Mouse (Mus musculus) lung, postnatal 4 days (tissue): ENCODE measurements at regions not wholly inside any gene's neighbourhood (a gene's known extent, or its start where the extent isn't known, plus 50 kb on each side); places are given as distances from the start of the nearest gene placed in this dataset.

Experiments used
- DNase-seq, 2 experiments: peaks; one replicate each; pipeline ENCODE4 v3.0.0; 2021

GRCm38 (mm10) chr4:83166867-83167814 is 115.0 kb upstream of the Frem1 start:
- DNase-seq, result peak; percentile 46 to 69

GRCm38 (mm10) chr4:83146740-83147139 is 94.6 kb upstream of the Frem1 start:
- DNase-seq, result no peak

GRCm38 (mm10) chr4:83145738-83146217 is 93.6 kb upstream of the Frem1 start:
- peak; percentile 11 to 47 for DNase-seq

GRCm38 (mm10) chr4:83144781-83145517 is 92.8 kb upstream of the Frem1 start:
- peak in 1 of 2 experiments; percentile 28 for DNase-seq

GRCm38 (mm10) chr4:83141736-83142135 is 89.6 kb upstream of the Frem1 start:
- no peak for DNase-seq

GRCm38 (mm10) chr4:83122668-83123005 is 70.5 kb upstream of the Frem1 start:
- DNase-seq, result no peak

- DNase-seq, result no peak
These were observed 70.0 kb upstream of the Frem1 start for GRCm38 (mm10) chr4:83122003-83122667.

- DNase-seq, result no peak
These were observed 56.5 kb upstream of the Frem1 start for GRCm38 (mm10) chr4:83108659-83108967.

GRCm38 (mm10) chr4:83107958-83108658 is 56.0 kb upstream of the Frem1 start:
- DNase-seq, result no peak

- no peak for DNase-seq
These were observed 55.0 kb upstream of the Frem1 start for GRCm38 (mm10) chr4:83107161-83107560.

GRCm38 (mm10) chr4:83104045-83104681 is 52.0 kb upstream of the Frem1 start:
- peak in 1 of 2 experiments; percentile 46 for DNase-seq

- DNase-seq, result no peak
These were observed 50.8 kb upstream of the Frem1 start for GRCm38 (mm10) chr4:83102893-83103292.

- DNase-seq, result peak in 1 of 2 experiments; percentile 47
These were observed 49.9 kb upstream of the Frem1 start for GRCm38 (mm10) chr4:83102022-83102421.
